Mouse (Mus musculus): ENCODE measurements around the gene Ube2c. TPM values are rescaled to one million over a fixed set of nuclear protein-coding genes. Genes with fewer than 3 reads are reported as not detected.
"Not testable (repeated sequence)": the region's sequence is repeated elsewhere in the genome, so short reads cannot be mapped to it uniquely, and the experiment has no call there.

The Ube2c gene
- polyA plus RNA-seq, 1 experiment from 2014 or later: 198 TPM

DNA sequence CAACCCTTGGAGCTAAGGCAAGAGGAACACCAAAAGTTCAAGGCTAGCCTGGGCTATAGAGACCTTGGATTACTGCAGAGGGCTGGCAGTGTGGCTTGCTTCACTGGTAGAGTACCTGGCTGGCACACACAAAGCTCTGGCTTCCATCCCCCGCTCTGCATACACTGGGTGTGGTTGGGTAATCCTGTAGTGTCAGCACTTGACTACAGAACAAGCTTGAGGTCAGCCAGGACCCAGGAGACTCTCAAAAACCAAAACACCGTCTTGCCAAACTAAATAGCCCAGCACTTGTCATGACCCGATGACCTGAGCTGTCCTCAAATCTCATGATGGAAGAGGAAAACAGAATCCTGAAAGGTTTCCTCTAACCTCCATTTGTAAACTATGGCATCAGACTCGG is 20.8 kb downstream of the Ube2c start:
- no peak overlapping the region for H3K4me3 ChIP-seq (ENCODE audit: low read depth, low read length)
- H3K9ac ChIP-seq (ENCODE audit: low read length): no peak overlapping the region
- H3K4me2 ChIP-seq (ENCODE audit: low read length): no peak overlapping the region
- H3K36me3 ChIP-seq (ENCODE audit: control insufficient read depth, insufficient read depth, low read length): peaks cover 41% of the 10 kb centered on the region
- no peaks in the 10 kb centered on the region for H3K9me3 ChIP-seq (replicated peaks; ENCODE audit: control insufficient read depth, low read length)
- H3K4me1 ChIP-seq (ENCODE audit: control insufficient read depth, insufficient read depth, low read length): 0 out of 2 replicates have a peak, but pooled peaks cover 2% of the 10 kb centered on the region
- no peak for DNase-seq (ENCODE audit: low spot score)
- no peak for ATAC-seq
- no peak overlapping the region for H3K27ac ChIP-seq (ENCODE audit: low read depth, low read length)
- WGBS: 89% methylated on average over 4 of the region's 4 CpGs
- no peaks in the 10 kb centered on the region for H3K27me3 ChIP-seq (replicated peaks; ENCODE audit: control insufficient read depth, insufficient read depth, low read length)

- Histone ChIP-seq H3K36me3 (ENCODE audit: control insufficient read depth, insufficient read depth, low read length) (peaks cover 55% of the 10 kb centered on the region), H3K4me3 (ENCODE audit: low read depth, low read length) (no peak overlapping the region), H3K4me1 (ENCODE audit: control insufficient read depth, insufficient read depth, low read length) (no peaks in the 10 kb centered on the region), H3K4me2 (ENCODE audit: low read length) (no peak overlapping the region), H3K9ac (ENCODE audit: low read length) (no peak overlapping the region), H3K27me3 (replicated peaks; ENCODE audit: control insufficient read depth, insufficient read depth, low read length) (no peaks in the 10 kb centered on the region), H3K27ac (ENCODE audit: low read depth, low read length) (no peak overlapping the region), H3K9me3 (replicated peaks; ENCODE audit: control insufficient read depth, low read length) (no peaks in the 10 kb centered on the region)
- DNase-seq (ENCODE audit: low spot score): no peak
- ATAC-seq: no peak
- WGBS: 95% methylated on average over 18 of the region's 18 CpGs
Observed at GRCm38 (mm10) chr2:164791841-164792261, 22.2 kb downstream of the Ube2c start.

GRCm38 (mm10) chr2:164792400-164793190 is 22.9 kb downstream of the Ube2c start:
- no peaks in the 10 kb centered on the region for H3K9me3 ChIP-seq (replicated peaks; ENCODE audit: control insufficient read depth, low read length)
- H3K4me2 ChIP-seq (ENCODE audit: low read length): no peak overlapping the region
- no peaks in the 10 kb centered on the region for H3K4me1 ChIP-seq (ENCODE audit: control insufficient read depth, insufficient read depth, low read length)
- no peak overlapping the region for H3K4me3 ChIP-seq (ENCODE audit: low read depth, low read length)
- no peak for ATAC-seq
- H3K36me3 ChIP-seq (ENCODE audit: control insufficient read depth, insufficient read depth, low read length): peaks cover 60% of the 10 kb centered on the region
- no peak for DNase-seq (ENCODE audit: low spot score)
- WGBS: 94% methylated on average over 12 of the region's 12 CpGs
- no peaks in the 10 kb centered on the region for H3K27me3 ChIP-seq (replicated peaks; ENCODE audit: control insufficient read depth, insufficient read depth, low read length)
- H3K27ac ChIP-seq (ENCODE audit: low read depth, low read length): no peak overlapping the region
- H3K9ac ChIP-seq (ENCODE audit: low read length): no peak overlapping the region

DNA sequence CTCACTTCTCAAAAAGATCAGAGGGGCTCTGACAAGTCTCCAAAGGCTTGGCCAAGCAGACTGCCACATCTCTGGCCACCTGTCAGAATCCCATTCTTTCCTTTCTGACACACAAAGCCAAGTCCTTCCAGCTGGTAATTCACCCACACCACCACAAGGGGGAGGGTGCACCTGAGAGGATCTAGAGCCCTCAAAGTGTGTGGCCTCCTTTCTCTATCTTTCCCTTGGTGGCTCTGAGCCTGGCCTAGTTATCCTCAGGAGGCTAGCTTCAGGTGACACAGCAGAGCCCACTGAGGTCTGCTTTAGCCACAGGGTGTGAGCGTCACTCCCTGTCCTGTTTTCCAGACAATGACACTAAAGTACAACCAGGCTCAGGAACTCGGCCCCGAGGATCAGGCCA is 23.5 kb downstream of the Ube2c start:
- WGBS: 83% methylated on average over 3 of the region's 3 CpGs
- H3K27me3 ChIP-seq (replicated peaks; ENCODE audit: control insufficient read depth, insufficient read depth, low read length): no peaks in the 10 kb centered on the region
- H3K4me2 ChIP-seq (ENCODE audit: low read length): no peak overlapping the region
- no peak overlapping the region for H3K9ac ChIP-seq (ENCODE audit: low read length)
- peaks cover 67% of the 10 kb centered on the region for H3K36me3 ChIP-seq (ENCODE audit: control insufficient read depth, insufficient read depth, low read length)
- H3K27ac ChIP-seq (ENCODE audit: low read depth, low read length): no peak overlapping the region
- no peaks in the 10 kb centered on the region for H3K4me1 ChIP-seq (ENCODE audit: control insufficient read depth, insufficient read depth, low read length)
- no peak overlapping the region for H3K4me3 ChIP-seq (ENCODE audit: low read depth, low read length)
- peak; percentile 54 for DNase-seq (ENCODE audit: low spot score)
- no peak for ATAC-seq
- no peaks in the 10 kb centered on the region for H3K9me3 ChIP-seq (replicated peaks; ENCODE audit: control insufficient read depth, low read length)

GRCm38 (mm10) chr2:164793772-164794171 is 24.1 kb downstream of the Ube2c start:
- ATAC-seq (no peak), DNase-seq (ENCODE audit: low spot score) (peak; percentile 20)
- H3K4me2 ChIP-seq (ENCODE audit: low read length): no peak overlapping the region
- no peaks in the 10 kb centered on the region for H3K4me1 ChIP-seq (ENCODE audit: control insufficient read depth, insufficient read depth, low read length)
- no peak overlapping the region for H3K27ac ChIP-seq (ENCODE audit: low read depth, low read length)
- no peaks in the 10 kb centered on the region for H3K9me3 ChIP-seq (replicated peaks; ENCODE audit: control insufficient read depth, low read length)
- 99% methylated on average over 2 of the region's 2 CpGs for WGBS
- no peaks in the 10 kb centered on the region for H3K27me3 ChIP-seq (replicated peaks; ENCODE audit: control insufficient read depth, insufficient read depth, low read length)
- no peak overlapping the region for H3K4me3 ChIP-seq (ENCODE audit: low read depth, low read length)
- no peak overlapping the region for H3K9ac ChIP-seq (ENCODE audit: low read length)
- H3K36me3 ChIP-seq (ENCODE audit: control insufficient read depth, insufficient read depth, low read length): peaks cover 68% of the 10 kb centered on the region

- H3K9ac ChIP-seq (ENCODE audit: low read length): no peak overlapping the region
- no peak overlapping the region for H3K4me3 ChIP-seq (ENCODE audit: low read depth, low read length)
- ATAC-seq: peak; percentile 38
- no peak overlapping the region for H3K27ac ChIP-seq (ENCODE audit: low read depth, low read length)
- H3K4me1 ChIP-seq (ENCODE audit: control insufficient read depth, insufficient read depth, low read length): no peaks in the 10 kb centered on the region
- no peaks in the 10 kb centered on the region for H3K9me3 ChIP-seq (replicated peaks; ENCODE audit: control insufficient read depth, low read length)
- peaks cover 66% of the 10 kb centered on the region for H3K36me3 ChIP-seq (ENCODE audit: control insufficient read depth, insufficient read depth, low read length)
- WGBS: 25% methylated on average over 5 of the region's 5 CpGs
- H3K4me2 ChIP-seq (ENCODE audit: low read length): no peak overlapping the region
- H3K27me3 ChIP-seq (replicated peaks; ENCODE audit: control insufficient read depth, insufficient read depth, low read length): no peaks in the 10 kb centered on the region
- peak; percentile 94 for DNase-seq (ENCODE audit: low spot score)
Observed at GRCm38 (mm10) chr2:164794293-164794692, 24.6 kb downstream of the Ube2c start.

DNA sequence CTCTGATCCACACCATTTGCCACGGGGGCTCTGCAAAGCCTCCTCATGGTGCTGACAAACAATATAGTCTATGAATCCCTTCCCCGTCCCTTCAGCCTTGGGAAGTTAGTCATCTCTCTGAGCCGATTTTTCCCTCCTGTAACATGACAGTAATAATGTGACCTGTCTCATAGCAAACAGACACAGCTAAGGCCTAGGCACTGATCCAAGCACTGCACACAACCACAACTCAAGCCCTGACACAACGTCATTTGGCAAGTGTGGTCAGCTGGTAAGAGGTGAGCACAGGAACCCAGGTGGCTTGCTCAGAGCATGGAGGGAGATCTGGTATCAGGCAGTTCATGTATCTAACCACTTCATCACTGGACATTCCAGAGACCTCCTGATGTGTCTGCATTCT is 26.2 kb downstream of the Ube2c start:
- no peak overlapping the region for H3K4me2 ChIP-seq (ENCODE audit: low read length)
- H3K27ac ChIP-seq (ENCODE audit: low read depth, low read length): no peak overlapping the region
- peaks cover 78% of the 10 kb centered on the region for H3K36me3 ChIP-seq (ENCODE audit: control insufficient read depth, insufficient read depth, low read length)
- H3K27me3 ChIP-seq (replicated peaks; ENCODE audit: control insufficient read depth, insufficient read depth, low read length): no peaks in the 10 kb centered on the region
- WGBS: 88% methylated on average over 4 of the region's 4 CpGs
- no peaks in the 10 kb centered on the region for H3K4me1 ChIP-seq (ENCODE audit: control insufficient read depth, insufficient read depth, low read length)
- H3K4me3 ChIP-seq (ENCODE audit: low read depth, low read length): no peak overlapping the region
- H3K9ac ChIP-seq (ENCODE audit: low read length): no peak overlapping the region
- ATAC-seq (no peak), DNase-seq (ENCODE audit: low spot score) (no peak)
- no peaks in the 10 kb centered on the region for H3K9me3 ChIP-seq (replicated peaks; ENCODE audit: control insufficient read depth, low read length)

DNA sequence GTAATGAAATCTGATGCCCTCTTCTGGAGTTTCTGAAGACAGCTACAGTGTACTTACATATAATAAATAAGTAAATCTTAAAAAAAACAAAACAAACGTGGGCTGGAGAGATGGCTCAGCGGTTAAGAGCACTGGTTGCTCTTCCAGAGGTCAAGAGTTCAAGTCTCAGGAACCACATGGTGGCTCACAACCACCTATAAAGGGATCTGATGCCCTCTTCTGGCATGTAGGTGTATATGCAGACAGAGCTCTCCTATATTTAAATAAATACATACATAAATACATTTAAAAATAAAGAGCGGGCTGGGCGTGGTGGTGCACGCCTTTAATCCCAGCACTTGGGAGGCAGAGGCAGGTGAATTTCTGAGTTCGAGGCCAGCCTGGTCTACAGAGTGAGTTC is 28.9 kb downstream of the Ube2c start:
- peak; percentile 28 for DNase-seq (ENCODE audit: low spot score)
- not testable (repeated sequence) for H3K4me3 ChIP-seq (ENCODE audit: low read depth, low read length); H3K27ac ChIP-seq (ENCODE audit: low read depth, low read length); H3K4me1 ChIP-seq (ENCODE audit: control insufficient read depth, insufficient read depth, low read length); H3K27me3 ChIP-seq (replicated peaks; ENCODE audit: control insufficient read depth, insufficient read depth, low read length); H3K4me2 ChIP-seq (ENCODE audit: low read length); H3K9ac ChIP-seq (ENCODE audit: low read length); ATAC-seq; H3K9me3 ChIP-seq (replicated peaks; ENCODE audit: control insufficient read depth, low read length)
- peaks cover 56% of the 10 kb centered on the region for H3K36me3 ChIP-seq (ENCODE audit: control insufficient read depth, insufficient read depth, low read length)
- 82% methylated on average over 6 of the region's 6 CpGs for WGBS

- Histone ChIP-seq H3K4me3 (ENCODE audit: low read depth, low read length) (no peak overlapping the region), H3K9ac (ENCODE audit: low read length) (no peak overlapping the region)
Observed at GRCm38 (mm10) chr2:164800252-164801004, 30.7 kb downstream of the Ube2c start.

More at GRCm38 (mm10) chr2:164800252-164801004, 30.7 kb downstream of the Ube2c start:
- DNase-seq (ENCODE audit: low spot score) (no peak), ATAC-seq (no peak)
- Histone ChIP-seq H3K36me3 (ENCODE audit: control insufficient read depth, insufficient read depth, low read length) (peaks cover 43% of the 10 kb centered on the region), H3K4me1 (ENCODE audit: control insufficient read depth, insufficient read depth, low read length) (peaks cover 5% of the 10 kb centered on the region; the same call in 1 of the 2 replicates), H3K27ac (ENCODE audit: low read depth, low read length) (no peak overlapping the region), H3K27me3 (replicated peaks; ENCODE audit: control insufficient read depth, insufficient read depth, low read length) (no peaks in the 10 kb centered on the region), H3K4me2 (ENCODE audit: low read length) (no peak overlapping the region), H3K9me3 (replicated peaks; ENCODE audit: control insufficient read depth, low read length) (no peaks in the 10 kb centered on the region)
- 90% methylated on average over 13 of the region's 13 CpGs for whole genome bisulfite sequencing
